Mouse (Mus musculus) midbrain, postnatal 0 days (tissue): Measurements from ENCODE around the gene C1qc. TPM values are rescaled to one million over a fixed set of nuclear protein-coding genes. Genes with fewer than 3 reads are reported as not detected.

Experiments used
- ATAC-seq: fragments of 200-750 bp; cut with Nextera tagmentation; 2 replicates; pipeline ENCODE4 v1.8.0; 2017; ENCODE audit warnings: moderate number of reproducible peaks, mild to moderate bottlenecking, moderate TSS enrichment, moderate library complexity; ENCODE audit not compliant: low FRiP score
- DNase-seq: peaks from one replicate; pipeline ENCODE4 v3.0.0-alpha.2; 2015; ENCODE audit warnings: low spot score
- H3K27ac ChIP-seq: fragments of 300-500 bp; sonication (generic); 2 replicates; pipeline ENCODE4 v1.5.1; 2014; ENCODE audit warnings: low read depth, mild to moderate bottlenecking, low read length, mixed read lengths
- H3K27me3 ChIP-seq: fragments of 300-500 bp; sonication (generic); 2 replicates; pipeline ENCODE4 v1.6.1; 2014; ENCODE audit warnings: low read length, control low read depth, mixed read lengths; ENCODE audit not compliant: insufficient read depth
- H3K36me3 ChIP-seq: fragments of 300-500 bp; sonication (generic); 2 replicates; pipeline ENCODE4 v1.6.1; 2014; ENCODE audit warnings: low read length, control low read depth, mixed read lengths; ENCODE audit not compliant: insufficient read depth
- H3K4me1 ChIP-seq: fragments of 300-500 bp; sonication (generic); 2 replicates; pipeline ENCODE4 v1.6.1; 2014; ENCODE audit warnings: mild to moderate bottlenecking, control low read depth, antibody characterized with exemption, low read length, mixed read lengths; ENCODE audit not compliant: insufficient read depth
- H3K4me2 ChIP-seq: fragments of 300-500 bp; sonication (generic); 2 replicates; pipeline ENCODE4 v1.6.1; 2014; ENCODE audit warnings: low read depth, mild to moderate bottlenecking, low read length, mixed read lengths; ENCODE audit not compliant: poor library complexity, severe bottlenecking
- H3K4me3 ChIP-seq: fragments of 300-500 bp; sonication (generic); 2 replicates; pipeline ENCODE4 v1.5.1; 2014; ENCODE audit warnings: low read depth, mild to moderate bottlenecking, low read length, moderate library complexity
- H3K9ac ChIP-seq: fragments of 300-500 bp; sonication (generic); replicated peaks from 2 replicates; pipeline ENCODE4 v1.6.1; 2014; ENCODE audit warnings: mild to moderate bottlenecking, low read length, moderate library complexity, mixed read lengths; ENCODE audit not compliant: poor library complexity, severe bottlenecking
- H3K9me3 ChIP-seq: fragments of 300-500 bp; sonication (generic); 2 replicates; pipeline ENCODE4 v1.6.1; 2016; ENCODE audit warnings: low read length, control low read depth
- CTCF ChIP-seq: IDR thresholded peaks from 2 replicates; pipeline ENCODE4 v1.5.1; 2016; ENCODE audit warnings: antibody characterized with exemption, mild to moderate bottlenecking
- WGBS: fragments of 180-500 bp; shearing (Covaris S2); extraction: QIAGEN DNeasy Blood & Tissue Kit; methylation state at CpG from one replicate; pipeline ENCODE4 v1.1.7; 2014; 5-methylcytosine and 5-hydroxymethylcytosine counted together
- polyA plus RNA-seq: library from polyadenylated mRNA; unstranded; fragments of >200 nt; fragmentation: Nextera tagmentation; extraction: Ambion mirVana; gene quantifications from 2 replicates; pipeline ENCODE4 v1.2.1, GENCODE M21; 2015
- total RNA-seq: library from RNA; depleted of rRNA; stranded (reverse); fragments of >200 nt; gene quantifications from 2 replicates; pipeline ENCODE4 v1.2.3, GENCODE M21; 2014; rRNA removed

C1qc gene
- total RNA-seq, result 62.7 and 79.7 TPM in 2 replicates
- polyA plus RNA-seq, result 39.0 and 39.7 TPM in 2 replicates

DNA sequence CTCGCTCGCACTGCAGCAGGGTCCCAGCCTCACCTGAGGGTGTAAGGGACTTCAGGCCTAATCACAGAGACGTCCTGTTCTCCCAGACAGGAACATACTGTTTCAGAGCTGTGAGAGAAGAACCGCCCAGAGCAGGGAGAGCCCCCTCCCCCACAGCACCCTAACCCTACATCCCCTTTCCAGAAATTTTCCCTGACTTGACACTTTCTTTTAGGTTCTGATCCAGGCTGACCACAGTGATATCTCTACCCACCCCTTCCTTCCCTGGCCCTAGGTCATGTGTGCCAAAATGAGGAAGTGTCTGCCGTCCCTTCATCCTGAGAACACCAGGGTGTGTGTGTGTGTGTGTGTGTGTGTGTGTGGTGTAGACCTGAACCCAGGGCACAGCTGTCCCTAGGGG, at the start of gene C1qc:
C1qc (minus strand) TSS at position 255 of the 400 bp plus-strand sequence.
- H3K27ac ChIP-seq, result no peak within 1 kb of the TSS
- no peaks in the 10 kb centered on the region for H3K9me3 ChIP-seq
- H3K4me3 ChIP-seq, result no peak within 1 kb of the TSS
- DNase-seq (peak; percentile 27), ATAC-seq (no peak)
- peaks cover 2% of the 10 kb centered on the region; the same call in 1 of the 2 replicates for H3K4me1 ChIP-seq
- no peaks in the 10 kb centered on the region for H3K36me3 ChIP-seq
- no peak for TF ChIP-seq CTCF
- whole genome bisulfite sequencing, result 57% methylated on average over 5 of the region's 5 CpGs
- H3K27me3 ChIP-seq, result peaks cover 17% of the 10 kb centered on the region
- H3K4me2 ChIP-seq, result no peak within 1 kb of the TSS
- no peak within 1 kb of the TSS for H3K9ac ChIP-seq

DNA sequence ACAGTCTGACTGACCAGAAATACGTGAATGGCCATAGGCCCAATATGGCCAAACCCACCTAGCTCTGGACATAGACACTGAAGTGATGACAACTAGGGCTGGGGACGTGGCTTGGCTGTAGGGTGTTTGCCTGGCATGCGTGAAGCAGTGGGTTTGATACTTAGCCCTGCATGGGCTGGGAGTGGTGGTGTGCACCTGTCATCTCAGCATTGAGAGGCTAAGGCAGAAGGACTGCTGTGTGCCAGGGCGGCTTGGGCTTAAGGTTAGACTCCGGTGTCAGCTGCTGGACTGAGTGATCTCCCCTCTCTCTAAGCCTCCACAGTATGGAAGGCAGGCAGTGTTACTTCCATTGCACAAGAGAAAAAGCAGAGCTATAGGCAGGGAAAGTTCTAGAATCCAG, 45.1 kb upstream of the C1qc start:
- 0 out of 2 replicates have a peak, but pooled peaks cover 3% of the 10 kb centered on the region for H3K4me1 ChIP-seq
- H3K9me3 ChIP-seq, result no peaks in the 10 kb centered on the region
- no peak overlapping the region for H3K4me2 ChIP-seq
- H3K9ac ChIP-seq, result no peak overlapping the region
- no peak for TF ChIP-seq CTCF
- peaks cover 30% of the 10 kb centered on the region for H3K36me3 ChIP-seq
- no peak overlapping the region for H3K4me3 ChIP-seq
- peaks cover 3% of the 10 kb centered on the region for H3K27me3 ChIP-seq
- no peak for ATAC-seq
- DNase-seq, result no peak
- no peak overlapping the region for H3K27ac ChIP-seq
- 89% methylated on average over 5 of the region's 5 CpGs for WGBS

- no peak for ATAC-seq
- H3K9me3 ChIP-seq, result no peaks in the 10 kb centered on the region
- no peak overlapping the region for H3K27ac ChIP-seq
- peaks cover 3% of the 10 kb centered on the region for H3K27me3 ChIP-seq
- no peaks in the 10 kb centered on the region for H3K4me1 ChIP-seq
- WGBS, result 86% methylated on average over 4 of the region's 4 CpGs
- H3K4me3 ChIP-seq, result no peak overlapping the region
- DNase-seq, result no peak
- TF ChIP-seq CTCF, result no peak
- H3K4me2 ChIP-seq, result no peak overlapping the region
- H3K36me3 ChIP-seq, result peaks cover 34% of the 10 kb centered on the region
- no peak overlapping the region for H3K9ac ChIP-seq
Observed at GRCm38 (mm10) chr4:136937344-136937743, 44.5 kb upstream of the C1qc start.

GRCm38 (mm10) chr4:136934746-136935613, 42.1 kb upstream of the C1qc start:
- WGBS, result 43% methylated on average over 18 of the region's 18 CpGs

DNA sequence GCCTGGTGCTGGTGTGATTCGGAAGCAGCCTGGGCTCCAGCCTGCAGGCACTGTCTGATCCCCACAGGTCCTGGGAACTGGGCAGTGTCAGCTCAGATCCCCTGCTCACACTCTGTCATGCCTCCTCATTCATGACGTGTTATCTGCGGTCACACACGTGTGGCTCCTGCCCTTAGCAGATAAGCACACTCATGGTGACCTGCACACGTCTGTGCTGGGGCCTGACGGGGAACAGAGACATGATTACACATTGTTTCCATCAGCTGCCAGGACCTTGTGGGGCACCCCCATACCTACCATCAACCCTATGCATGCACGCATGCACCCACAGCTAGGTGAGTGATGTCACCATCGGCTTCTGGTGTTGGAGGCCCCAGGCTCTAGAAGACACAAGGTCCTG, 37.6 kb upstream of the C1qc start:
- TF ChIP-seq CTCF, result no peak
- H3K9ac ChIP-seq, result no peak overlapping the region
- ATAC-seq (no peak), DNase-seq (no peak)
- H3K4me3 ChIP-seq, result no peak overlapping the region
- WGBS, result 91% methylated on average over 8 of the region's 8 CpGs
- H3K27me3 ChIP-seq, result peaks cover 4% of the 10 kb centered on the region
- H3K4me1 ChIP-seq, result no peaks in the 10 kb centered on the region
- no peak overlapping the region for H3K4me2 ChIP-seq
- H3K9me3 ChIP-seq, result no peaks in the 10 kb centered on the region
- H3K27ac ChIP-seq, result no peak overlapping the region
- H3K36me3 ChIP-seq, result peaks cover 17% of the 10 kb centered on the region

More at GRCm38 (mm10) chr4:136934746-136935613, 42.1 kb upstream of the C1qc start:
- H3K4me1 ChIP-seq, result no peaks in the 10 kb centered on the region
- H3K4me3 ChIP-seq, result no peak overlapping the region
- peaks cover 34% of the 10 kb centered on the region for H3K36me3 ChIP-seq
- no peak overlapping the region for H3K4me2 ChIP-seq
- no peak for TF ChIP-seq CTCF
- ATAC-seq, result no peak
- peaks cover 3% of the 10 kb centered on the region for H3K27me3 ChIP-seq
- DNase-seq, result no peak
- H3K27ac ChIP-seq, result no peak overlapping the region
- no peaks in the 10 kb centered on the region for H3K9me3 ChIP-seq
- H3K9ac ChIP-seq, result no peak overlapping the region

GRCm38 (mm10) chr4:136928928-136929327, 36.1 kb upstream of the C1qc start:
- peak; percentile 49 for DNase-seq

More at GRCm38 (mm10) chr4:136928928-136929327, 36.1 kb upstream of the C1qc start:
- Histone ChIP-seq H3K4me3 (no peak overlapping the region), H3K4me1 (no peaks in the 10 kb centered on the region), H3K4me2 (no peak overlapping the region), H3K27me3 (peaks cover 4% of the 10 kb centered on the region), H3K36me3 (peaks cover 11% of the 10 kb centered on the region; the same call in 1 of the 2 replicates), H3K27ac (no peak overlapping the region), H3K9ac (no peak overlapping the region), H3K9me3 (no peaks in the 10 kb centered on the region)
- peak; percentile 72 for TF ChIP-seq CTCF
- ATAC-seq, result no peak
- WGBS, result 12% methylated on average over 5 of the region's 5 CpGs
